Mouse (Mus musculus): ENCODE data around the gene Spns2.
"Not testable (repeated sequence)": the region's sequence is repeated elsewhere in the genome, so short reads cannot be mapped to it uniquely, and the experiment has no call there.

DNA sequence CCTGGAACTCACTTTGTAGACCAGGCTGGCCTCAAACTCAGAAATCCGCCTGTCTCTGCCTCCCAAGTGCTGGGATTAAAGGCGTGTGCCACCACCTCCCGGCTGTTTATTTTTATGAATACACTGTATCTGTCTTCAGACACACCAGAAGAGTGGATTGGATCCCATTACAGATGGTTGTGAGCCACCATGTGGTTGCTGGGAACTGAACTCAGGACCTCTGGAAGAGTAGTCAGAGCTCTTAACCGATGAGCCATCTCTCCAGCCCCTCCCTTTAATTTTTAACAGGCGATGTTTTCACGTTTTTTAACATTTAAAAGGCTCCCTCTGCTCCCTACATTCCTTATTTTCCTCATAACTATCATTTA lies 49.1 kb downstream of the Spns2 start:
- TF ChIP-seq CTCF (IDR thresholded peaks at IDR 0.05; ENCODE audit: borderline replicate concordance, extremely low read depth, insufficient read depth, insufficient read length); POLR2A (IDR thresholded peaks at IDR 0.05; ENCODE audit: borderline replicate concordance, extremely low read depth, insufficient read depth, insufficient read length, poor library complexity, severe bottlenecking): not testable (repeated sequence)
